Mouse (Mus musculus) MEL (cell line): ENCODE measurements at regions not wholly inside any gene's neighbourhood (a gene's known extent, or its start where the extent isn't known, plus 50 kb on each side); places are given as distances from the start of the nearest gene placed in this dataset.

Experiments used
- CTCF ChIP-seq, 3 experiments: IDR thresholded peaks in 2 of 3; conservative IDR thresholded peaks in 1 of 3; 2 replicates each; pipeline ENCODE4 v1.5.1; 2011 to 2012; ENCODE audit warnings: low read length in 3 of 3, low read depth in 2 of 3, mild to moderate bottlenecking in 2 of 3, improper control_type of control experiment in 1 of 3, inconsistent platforms in 1 of 3, mixed read lengths in 1 of 3, moderate library complexity in 1 of 3; ENCODE audit not compliant: control insufficient read depth in 1 of 3, insufficient read depth in 1 of 3, poor library complexity in 1 of 3, severe bottlenecking in 1 of 3
- KAT2A ChIP-seq: conservative IDR thresholded peaks from 2 replicates; pipeline ENCODE4 v1.6.1; 2012; ENCODE audit warnings: low read depth, low read length, improper control_type of control experiment, inconsistent platforms
- TCF12 ChIP-seq: IDR thresholded peaks from 2 replicates; pipeline ENCODE4 v1.6.1; 2014; ENCODE audit warnings: low read depth, mild to moderate bottlenecking, inconsistent platforms, low read length, improper control_type of control experiment, moderate library complexity

- TF ChIP-seq KAT2A: no peak
- TF ChIP-seq TCF12: no peak
- no peak for TF ChIP-seq CTCF (IDR thresholded peaks at IDR 0.05 in 2 of 3, conservative IDR thresholded peaks at IDR 0.05 in 1 of 3; ENCODE audit: control insufficient read depth in 1 of 3, insufficient read depth in 1 of 3, low read depth in 2 of 3, low read length in 3 of 3, poor library complexity in 1 of 3, severe bottlenecking in 1 of 3)
Observed at GRCm38 (mm10) chr12:92915776-92916175, 1066.8 kb upstream of the Sel1l start.
